Mouse (Mus musculus): ENCODE results near the gene Nifk.
A peak's percentile ranks its signal among the peaks of the same experiment; 100 is the strongest.

Gene Nifk

GRCm38 (mm10) chr1:118321661-118322201 lies at the start of gene Nifk:
Nifk (plus strand) TSS chr1:118321839.
- DNase-seq (ENCODE audit: low spot score): peak; percentile 94

GRCm38 (mm10) chr1:118275139-118275538 lies 46.5 kb upstream of the Nifk start:
- no peak for DNase-seq (ENCODE audit: low spot score)

- DNase-seq (ENCODE audit: low spot score): no peak
These were observed 29.3 kb upstream of the Nifk start for GRCm38 (mm10) chr1:118292291-118292690.

DNA sequence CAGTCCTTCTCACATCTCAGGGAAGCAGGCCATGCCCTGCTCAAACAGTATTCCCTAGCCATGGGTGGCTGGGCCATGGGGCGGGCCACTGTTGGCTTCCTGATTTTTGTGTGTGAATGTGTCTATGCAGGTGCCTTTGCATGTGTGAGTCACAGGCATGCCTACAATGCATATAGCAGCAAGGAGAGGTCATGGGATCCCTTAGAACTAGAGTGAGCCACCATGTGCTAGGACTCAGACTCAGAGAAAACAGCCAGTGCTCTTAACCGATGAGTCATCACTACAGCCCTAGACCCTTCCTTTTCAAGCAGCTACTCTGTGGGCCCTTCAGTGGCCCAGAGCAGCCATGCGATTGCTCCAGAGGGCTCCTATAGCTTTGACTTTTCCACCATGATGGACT lies 27.4 kb upstream of the Nifk start:
- no peak for DNase-seq (ENCODE audit: low spot score)

DNA sequence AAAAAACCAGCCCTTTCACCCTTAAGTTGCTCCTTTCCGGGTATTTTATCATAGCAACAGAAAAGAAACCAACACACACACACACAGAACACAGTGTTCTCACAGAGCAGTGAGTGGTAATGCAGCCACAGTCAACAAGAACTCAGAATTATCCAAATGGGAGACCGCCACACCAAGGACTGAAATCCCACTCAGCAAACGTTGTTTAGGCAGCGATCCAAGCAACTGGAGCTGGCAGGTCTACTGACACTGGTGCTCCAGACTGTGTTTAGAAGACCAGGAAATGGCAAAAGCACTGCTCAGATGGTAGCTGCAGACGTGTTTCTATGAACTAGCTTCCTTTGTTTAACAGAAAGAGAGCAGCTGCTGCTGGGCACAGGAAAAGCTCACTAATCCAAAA lies 26.8 kb upstream of the Nifk start:
- DNase-seq (ENCODE audit: low spot score): no peak

- no peak for DNase-seq (ENCODE audit: low spot score)
These were observed 25.0 kb upstream of the Nifk start for GRCm38 (mm10) chr1:118296673-118297072.

GRCm38 (mm10) chr1:118297719-118298118 lies 23.9 kb upstream of the Nifk start:
- no peak for DNase-seq (ENCODE audit: low spot score)

DNA sequence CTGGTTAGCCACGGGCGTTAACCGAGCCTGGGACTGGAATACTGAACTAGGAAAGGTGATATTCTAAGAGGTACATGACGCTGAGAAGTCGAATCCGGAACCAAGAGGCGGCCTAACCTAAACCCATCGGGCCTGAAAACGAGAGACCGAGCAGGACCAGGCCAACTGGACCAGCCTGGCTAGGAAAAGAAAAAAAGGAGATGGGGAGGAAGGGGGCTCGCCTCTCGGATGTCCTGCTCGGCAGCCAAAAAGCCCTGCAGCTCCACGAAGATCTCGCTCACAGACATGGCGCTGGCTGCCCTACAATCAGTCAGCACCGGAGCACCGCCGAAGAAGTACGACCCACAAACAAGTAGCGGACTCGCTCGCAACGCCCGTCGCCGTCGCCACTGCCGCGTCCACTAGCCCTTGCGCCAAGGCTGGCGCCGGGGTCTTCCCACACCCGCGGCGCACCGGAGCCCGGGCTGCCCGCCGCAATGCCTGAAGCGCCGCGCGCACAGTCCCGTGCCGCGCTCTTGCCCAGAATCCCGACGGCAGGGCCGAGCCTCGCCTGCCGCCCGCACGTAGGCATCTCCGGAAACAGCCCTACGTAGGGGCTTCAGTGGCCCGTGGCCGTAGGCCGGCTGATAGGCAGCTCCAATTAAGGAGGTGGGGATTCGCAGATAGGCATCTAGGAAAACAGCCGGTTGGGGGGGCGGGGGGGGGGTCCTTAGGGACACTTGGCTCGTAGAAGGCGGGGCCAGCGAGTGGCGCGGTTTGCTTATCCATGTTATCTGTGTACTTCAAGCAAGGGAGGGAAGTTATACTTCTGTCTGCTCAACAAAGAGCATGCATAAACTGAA lies 10.6 kb upstream of the Nifk start:
- DNase-seq (ENCODE audit: low spot score): peak; percentile 79

GRCm38 (mm10) chr1:118311622-118312326 lies 9.9 kb upstream of the Nifk start, which contains the start of gene Tsn:
Tsn (minus strand) TSS chr1:118311739.
- DNase-seq (ENCODE audit: low spot score): peak; percentile 10

DNA sequence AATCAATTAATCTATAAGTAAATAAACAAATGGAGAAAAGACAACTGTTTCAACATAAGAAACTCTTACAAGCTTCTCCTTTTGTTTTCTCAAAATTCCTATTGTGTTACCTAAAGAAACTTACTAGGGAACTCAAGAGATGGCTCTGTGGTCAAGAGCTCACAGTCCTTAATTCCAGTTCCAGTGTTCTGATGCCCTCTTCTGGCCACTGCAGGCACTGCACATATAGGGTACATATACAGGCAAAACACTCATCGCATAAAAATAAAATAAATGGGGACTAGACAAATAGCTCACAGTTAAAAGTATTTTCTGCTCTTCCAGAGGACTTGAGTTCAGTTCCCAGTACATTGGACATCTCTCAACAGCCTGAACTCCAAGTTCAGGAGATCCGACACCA lies 943 bp upstream of the Nifk start:
- DNase-seq (ENCODE audit: low spot score): peak; percentile 38

GRCm38 (mm10) chr1:118334749-118335713 lies 13.4 kb downstream of the Nifk start:
- DNase-seq (ENCODE audit: low spot score): no peak

- DNase-seq (ENCODE audit: low spot score): no peak
These were observed 14.2 kb downstream of the Nifk start for GRCm38 (mm10) chr1:118335847-118336246.

DNA sequence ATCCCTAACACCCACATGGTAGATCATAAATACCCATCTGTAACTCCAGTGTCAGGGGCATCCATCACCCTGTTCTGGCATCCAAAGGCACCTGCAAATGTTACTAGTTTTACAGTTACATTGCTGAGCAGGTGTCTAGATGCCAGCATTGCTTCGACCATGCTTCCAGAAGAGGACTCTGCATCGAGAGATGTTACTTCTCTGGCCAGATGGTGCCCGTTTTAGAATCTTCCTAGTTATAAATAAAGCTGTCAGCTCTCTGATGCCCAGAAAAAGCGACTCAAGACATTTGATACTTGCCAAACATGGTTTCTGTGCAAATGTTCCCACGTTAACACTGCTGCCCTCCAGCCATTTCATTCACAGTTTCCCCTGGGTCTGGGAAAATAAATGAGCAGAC lies 16.3 kb downstream of the Nifk start:
- no peak for DNase-seq (ENCODE audit: low spot score)

DNA sequence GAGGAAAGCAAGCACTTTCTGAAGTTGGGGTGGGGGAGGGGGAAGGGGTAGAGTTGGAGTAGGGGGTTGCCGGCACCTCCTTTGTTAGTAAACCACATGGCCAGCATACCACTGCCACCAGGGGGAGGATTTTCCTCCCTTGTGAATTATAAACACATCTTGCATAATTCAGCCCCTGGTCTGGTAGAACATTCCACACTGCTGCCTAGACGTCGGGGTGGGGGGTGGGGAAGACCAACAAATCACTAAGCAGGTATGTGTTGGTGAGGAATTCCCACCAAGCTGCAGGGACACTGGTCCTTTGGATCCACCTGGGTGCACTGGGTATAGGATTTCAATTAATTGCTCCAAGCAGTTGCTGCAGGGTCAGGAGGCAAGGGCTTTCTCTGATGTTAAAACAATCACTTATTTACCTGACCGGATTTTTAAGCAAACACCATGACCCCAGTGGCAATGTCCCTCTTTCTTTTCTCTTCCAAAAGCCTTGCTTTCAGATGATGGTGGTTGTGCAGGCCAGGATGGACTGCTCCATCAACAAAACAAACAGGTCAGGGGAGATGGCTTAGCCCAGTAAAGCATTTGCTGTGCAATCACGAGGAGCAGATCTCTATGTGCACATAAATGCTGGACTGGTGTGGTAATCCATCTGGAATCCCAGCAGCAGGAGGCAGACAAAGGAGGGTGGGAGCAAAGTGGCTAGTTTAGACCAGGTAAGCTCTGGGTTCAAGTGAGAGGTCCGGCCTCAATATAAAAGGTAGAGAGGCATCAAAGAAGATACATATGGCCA lies 22.2 kb downstream of the Nifk start:
- DNase-seq (ENCODE audit: low spot score): no peak

DNA sequence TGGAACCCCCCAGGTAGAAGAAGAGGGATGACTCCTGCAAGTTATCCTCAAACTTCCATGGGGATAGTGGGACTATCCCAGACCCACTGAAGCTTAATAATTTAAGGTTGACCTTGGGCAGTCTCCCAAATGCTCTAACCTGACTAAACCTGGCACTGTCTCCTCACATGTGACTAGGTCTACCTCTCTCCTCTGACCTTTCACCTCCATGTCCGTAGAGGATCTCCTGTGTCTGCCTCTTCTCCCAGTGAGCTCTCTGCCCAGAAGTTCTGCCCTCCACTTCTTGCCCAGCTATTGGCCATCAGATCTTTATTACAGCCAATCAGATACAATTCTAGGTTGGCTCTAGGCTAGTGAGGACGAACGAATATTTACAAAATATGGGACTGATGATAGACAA lies 28.3 kb downstream of the Nifk start:
- no peak for DNase-seq (ENCODE audit: low spot score)

- DNase-seq (ENCODE audit: low spot score): no peak
These were observed 37.6 kb downstream of the Nifk start for GRCm38 (mm10) chr1:118359071-118359761.

DNA sequence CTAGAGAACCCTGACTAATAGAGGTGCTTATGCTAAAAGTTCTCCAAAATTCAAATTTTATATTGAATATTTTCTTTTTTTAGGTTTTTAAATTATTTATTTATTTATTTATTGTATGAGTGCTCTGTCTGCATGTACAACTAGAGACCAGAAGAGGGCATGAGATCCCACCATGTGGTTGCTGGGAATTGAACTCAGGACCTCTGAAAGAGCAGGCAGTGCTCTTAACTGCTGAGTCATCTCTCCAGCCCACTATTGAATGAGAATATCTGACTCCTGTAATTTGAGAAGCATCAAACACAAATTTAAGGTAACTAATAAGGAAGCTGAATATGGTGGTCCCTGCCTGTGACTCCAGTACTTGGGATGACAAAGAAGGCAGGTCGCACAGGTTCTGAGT lies 46.3 kb downstream of the Nifk start:
- peak; percentile 14 for DNase-seq (ENCODE audit: low spot score)

- DNase-seq (ENCODE audit: low spot score): no peak
These were observed 47.3 kb downstream of the Nifk start for GRCm38 (mm10) chr1:118368721-118369461.

DNA sequence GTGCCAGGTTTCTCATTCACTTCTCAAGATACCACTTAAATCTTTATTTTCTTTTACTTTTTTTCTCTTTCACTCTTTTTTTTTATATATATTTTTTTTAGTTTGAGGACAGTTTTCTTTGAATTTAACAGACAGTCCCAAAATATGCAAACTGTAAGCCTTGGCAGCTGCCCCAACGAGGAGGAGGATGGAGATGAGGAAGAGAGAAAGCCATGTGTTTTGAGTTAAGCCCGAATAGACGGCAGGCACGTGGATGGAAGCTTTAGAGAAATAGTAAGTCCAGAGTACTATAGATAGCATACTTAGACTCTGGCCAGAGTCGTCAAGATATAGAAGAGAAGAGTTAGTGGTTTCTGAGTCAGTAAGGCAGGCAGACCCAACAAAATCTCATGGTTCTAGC lies 56.1 kb downstream of the Nifk start:
- DNase-seq (ENCODE audit: low spot score): no peak
